Mouse (Mus musculus): ENCODE results near the gene Masp2.

The Masp2 gene

GRCm38 (mm10) chr4:148657776-148658175, 55.4 kb downstream of the Masp2 start:
- in situ Hi-C loops (cut with MboI; ENCODE audit: low pct_unique_long_range_greater_than_20kb in 1 of 2, low sequenced_read_pairs in 2 of 2, unreplicated experiment in 1 of 2): no loop called here

GRCm38 (mm10) chr4:148660174-148660573, 57.8 kb downstream of the Masp2 start:
- in situ Hi-C loops (cut with MboI; ENCODE audit: low pct_unique_long_range_greater_than_20kb in 1 of 2, low sequenced_read_pairs in 2 of 2, unreplicated experiment in 1 of 2): no loop called here

- in situ Hi-C loops (cut with MboI; ENCODE audit: low pct_unique_long_range_greater_than_20kb in 1 of 2, low sequenced_read_pairs in 2 of 2, unreplicated experiment in 1 of 2): no loop called here
Observed at GRCm38 (mm10) chr4:148662168-148662965, 60.0 kb downstream of the Masp2 start.

GRCm38 (mm10) chr4:148663326-148663725, 61.0 kb downstream of the Masp2 start:
- in situ Hi-C loops (cut with MboI; ENCODE audit: low pct_unique_long_range_greater_than_20kb in 1 of 2, low sequenced_read_pairs in 2 of 2, unreplicated experiment in 1 of 2): no loop called here

GRCm38 (mm10) chr4:148664021-148664420, 61.7 kb downstream of the Masp2 start:
- in situ Hi-C loops (cut with MboI; ENCODE audit: low pct_unique_long_range_greater_than_20kb in 1 of 2, low sequenced_read_pairs in 2 of 2, unreplicated experiment in 1 of 2): no loop called here

Measured in mouse embryonic stem cell (cell line).